Mouse (Mus musculus) lung, adult 2 months (tissue): Measurements from ENCODE around the gene Tepsin. TPM values are rescaled to one million over a fixed set of nuclear protein-coding genes. Genes with fewer than 3 reads are reported as not detected.

ENCODE experiments used
- DNase-seq: peaks from one replicate; pipeline ENCODE4 v3.0.0; 2022
- H3K4me1 ChIP-seq: fragments of 200-500 bp; 2 replicates; pipeline ENCODE4 v1.6.1; 2011; ENCODE audit warnings: low read length; ENCODE audit not compliant: control insufficient read depth, insufficient read depth
- H3K4me3 ChIP-seq: fragments of 200-500 bp; replicated peaks from 2 replicates; pipeline ENCODE3; 2011; ENCODE audit warnings: low read depth, mild to moderate bottlenecking, control low read depth, low read length; ENCODE audit errors: extremely low read depth
- CTCF ChIP-seq: fragments of 200-500 bp; IDR thresholded peaks from 2 replicates; pipeline ENCODE4 v1.5.1; 2011; ENCODE audit warnings: mild to moderate bottlenecking, low read length, control low read depth; ENCODE audit not compliant: insufficient read depth
- POLR2A ChIP-seq: fragments of 200-500 bp; IDR thresholded peaks from 2 replicates; pipeline ENCODE4 v1.6.1; 2011; ENCODE audit warnings: low read depth, mild to moderate bottlenecking, control low read depth, low read length, borderline replicate concordance; ENCODE audit errors: extremely low read depth
- WGBS: fragments of 180-500 bp; shearing (Covaris S2); methylation state at CpG from one replicate; pipeline ENCODE4 v1.1.7; 2018; 5-methylcytosine and 5-hydroxymethylcytosine counted together
- polyA plus RNA-seq: library from polyadenylated mRNA; depleted of rRNA; stranded (reverse); fragments of >200 nt; gene quantifications from 2 replicates; pipeline ENCODE4 v1.2.3, GENCODE M21; 2012; rRNA removed

Gene Tepsin
- polyA plus RNA-seq, result 29.7 and 32.3 TPM in 2 replicates

- peak; percentile 100 for DNase-seq
- Histone ChIP-seq H3K4me3 (peak within 1 kb of the TSS; percentile 89), H3K4me1 (peaks cover 7% of the 10 kb centered on the region)
- no peak for TF ChIP-seq CTCF
- TF ChIP-seq POLR2A, result peak; percentile 64; the same call in 1 of the 2 replicates
- WGBS, result under 1% methylated on average over 77 of the region's 77 CpGs
Observed at GRCm38 (mm10) chr11:120098588-120099511, at the start of gene Tepsin, which contains the start of gene Ndufaf8. TSS of gene Tepsin (minus strand) at chr11:120098731. TSS of gene Ndufaf8 (plus strand) at chr11:120098928.

- Histone ChIP-seq H3K4me3 (no peak overlapping the region), H3K4me1 (peaks cover 10% of the 10 kb centered on the region)
- no peak for DNase-seq
- TF ChIP-seq CTCF, result no peak
- no peak for TF ChIP-seq POLR2A
- WGBS, result 54% methylated on average over 13 of the region's 13 CpGs
Observed at GRCm38 (mm10) chr11:120143708-120144497, 45.4 kb upstream of the Tepsin start.

GRCm38 (mm10) chr11:120142601-120143051 is 44.1 kb upstream of the Tepsin start:
- 18% methylated on average over 3 of the region's 3 CpGs for WGBS
- H3K4me1 ChIP-seq, result peaks cover 10% of the 10 kb centered on the region

GRCm38 (mm10) chr11:120140255-120140654 is 41.7 kb upstream of the Tepsin start:
- Histone ChIP-seq H3K4me3 (no peak overlapping the region), H3K4me1 (peaks cover 19% of the 10 kb centered on the region)
- DNase-seq, result peak; percentile 39
- WGBS, result 67% methylated on average over 6 of the region's 6 CpGs
- TF ChIP-seq CTCF (peak; percentile 24; the same call in 1 of the 2 replicates), POLR2A (no peak)

More at GRCm38 (mm10) chr11:120142601-120143051, 44.1 kb upstream of the Tepsin start:
- TF ChIP-seq CTCF, result peak; percentile 64
- peak; percentile 26; the same call in 1 of the 2 replicates for TF ChIP-seq POLR2A
- H3K4me3 ChIP-seq, result no peak overlapping the region
- DNase-seq, result peak; percentile 51

GRCm38 (mm10) chr11:120139309-120139731 is 40.8 kb upstream of the Tepsin start:
- H3K4me1 ChIP-seq, result peaks cover 24% of the 10 kb centered on the region
- TF ChIP-seq CTCF, result no peak
- no peak for TF ChIP-seq POLR2A
- no peak overlapping the region for H3K4me3 ChIP-seq
- no peak for DNase-seq
- 75% methylated on average over 10 of the region's 10 CpGs for WGBS

- no peak for DNase-seq
- H3K4me1 ChIP-seq, result peaks cover 17% of the 10 kb centered on the region
- 68% methylated on average over 5 of the region's 5 CpGs for WGBS
- H3K4me3 ChIP-seq, result no peak overlapping the region
- TF ChIP-seq CTCF, result no peak
- TF ChIP-seq POLR2A, result no peak
Observed at GRCm38 (mm10) chr11:120137625-120138004, 39.1 kb upstream of the Tepsin start.

GRCm38 (mm10) chr11:120136796-120137624 is 38.5 kb upstream of the Tepsin start:
- Histone ChIP-seq H3K4me1 (peaks cover 14% of the 10 kb centered on the region), H3K4me3 (no peak overlapping the region)
- WGBS, result 68% methylated on average over 23 of the region's 23 CpGs
- no peak for DNase-seq
- TF ChIP-seq CTCF (no peak), POLR2A (no peak)

GRCm38 (mm10) chr11:120136195-120136594 is 37.7 kb upstream of the Tepsin start:
- Histone ChIP-seq H3K4me1 (peaks cover 14% of the 10 kb centered on the region), H3K4me3 (no peak overlapping the region)
- DNase-seq, result no peak
- no peak for TF ChIP-seq CTCF
- no peak for TF ChIP-seq POLR2A
- 65% methylated on average over 8 of the region's 8 CpGs for WGBS
